Mouse (Mus musculus): ENCODE data around the gene Ugt1a6b.
"Not testable (repeated sequence)": the region's sequence is repeated elsewhere in the genome, so short reads cannot be mapped to it uniquely, and the experiment has no call there.

Gene Ugt1a6b

GRCm38 (mm10) chr1:88103019-88103418 is at the start of gene Ugt1a6b:
Ugt1a6b (plus strand) TSS chr1:88103252.
- peak; percentile 74 for DNase-seq (ENCODE audit: extremely low read depth, low read depth, low spot score)

- DNase-seq (ENCODE audit: extremely low read depth, low read depth, low spot score): no peak
Measured at GRCm38 (mm10) chr1:88055088-88055487, 48.0 kb upstream of the Ugt1a6b start, which contains the start of gene Ugt1a10. Ugt1a10 (plus strand) TSS chr1:88055388.

GRCm38 (mm10) chr1:88066472-88067102 is 36.5 kb upstream of the Ugt1a6b start:
- DNase-seq (ENCODE audit: extremely low read depth, low read depth, low spot score): not testable (repeated sequence)

GRCm38 (mm10) chr1:88070495-88070894 is 32.6 kb upstream of the Ugt1a6b start, which contains the start of gene Ugt1a9:
Ugt1a9 (plus strand) TSS chr1:88070800.
- DNase-seq (ENCODE audit: extremely low read depth, low read depth, low spot score): no peak

GRCm38 (mm10) chr1:88070902-88071301 is 32.1 kb upstream of the Ugt1a6b start:
- DNase-seq (ENCODE audit: extremely low read depth, low read depth, low spot score): no peak

DNA sequence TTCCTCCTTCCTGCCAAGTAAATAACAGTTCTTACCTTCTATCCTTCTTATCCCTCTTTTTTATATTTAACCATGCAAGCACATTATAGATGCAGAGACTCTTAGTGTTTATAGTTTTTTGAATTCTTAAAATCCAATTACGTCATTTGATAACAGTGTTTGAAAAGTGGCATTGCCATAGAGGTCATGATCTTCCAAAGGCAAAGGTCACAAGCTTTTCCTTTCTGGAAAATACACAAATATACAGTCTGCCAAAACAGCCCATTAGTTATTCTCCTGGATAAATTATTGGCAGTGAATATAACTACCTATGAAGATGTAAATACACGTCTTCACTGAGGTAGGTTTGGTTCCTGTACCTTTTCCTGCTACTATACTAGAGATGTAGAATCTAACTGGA is 28.6 kb upstream of the Ugt1a6b start:
- no peak for DNase-seq (ENCODE audit: extremely low read depth, low read depth, low spot score)

DNA sequence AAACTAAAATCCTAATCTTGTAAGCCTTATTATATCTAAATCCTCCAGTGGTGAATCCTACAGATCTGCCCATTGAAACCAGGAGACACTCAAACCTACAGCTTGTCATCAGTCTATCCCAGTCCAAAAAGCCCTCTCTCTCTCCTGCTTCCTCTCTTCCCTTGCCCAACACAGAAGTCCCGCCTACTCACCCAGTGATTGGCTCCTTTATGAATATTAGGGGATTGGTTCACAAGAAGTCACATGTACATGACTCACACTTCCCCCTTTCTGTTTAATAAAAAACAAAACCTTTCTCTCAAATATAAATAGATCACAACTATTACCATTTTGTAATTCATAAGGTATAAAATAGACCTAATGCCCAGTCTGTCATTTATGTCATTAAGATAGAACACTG is 25.9 kb upstream of the Ugt1a6b start:
- no peak for DNase-seq (ENCODE audit: extremely low read depth, low read depth, low spot score)

DNA sequence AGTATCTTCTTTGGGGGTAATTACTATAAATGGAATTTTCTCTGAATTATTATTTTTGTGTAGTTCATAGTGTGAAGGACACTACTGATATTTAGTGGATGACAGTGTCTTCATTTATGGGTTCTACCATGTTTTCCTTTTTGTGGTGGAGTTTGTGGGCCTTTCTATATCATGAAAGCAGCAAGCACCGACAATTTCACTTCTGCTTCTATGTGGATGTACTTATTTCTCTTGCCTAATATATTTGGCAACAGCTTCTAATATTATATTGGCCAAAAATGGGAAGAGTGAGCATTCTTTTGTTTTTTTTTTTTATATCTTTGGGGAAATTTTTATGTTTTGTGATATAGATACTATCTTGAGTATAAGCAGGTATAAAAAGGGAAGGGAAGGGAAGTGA is 21.4 kb upstream of the Ugt1a6b start:
- DNase-seq (ENCODE audit: extremely low read depth, low read depth, low spot score): no peak

GRCm38 (mm10) chr1:88086125-88086524 is 16.9 kb upstream of the Ugt1a6b start:
- no peak for DNase-seq (ENCODE audit: extremely low read depth, low read depth, low spot score)

DNA sequence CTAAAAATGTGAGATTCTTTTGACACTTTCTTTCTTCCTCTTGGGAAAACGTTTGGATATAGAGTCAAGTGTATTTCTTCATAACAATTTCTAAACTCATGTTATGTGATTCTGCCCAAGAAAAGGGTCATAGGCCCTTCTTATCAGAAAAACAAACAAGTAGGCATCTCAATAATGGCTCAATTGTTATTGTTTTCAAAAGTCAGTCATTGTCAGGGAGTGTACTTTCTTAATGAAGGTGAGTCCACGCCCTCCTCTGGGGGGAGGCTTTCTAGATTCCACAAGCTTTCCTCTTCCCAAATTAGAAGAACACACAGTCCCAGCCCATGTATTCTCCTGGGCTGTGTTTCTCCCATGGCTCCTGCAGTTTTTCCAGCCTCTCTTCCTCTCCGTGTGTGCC is 15.5 kb upstream of the Ugt1a6b start, which contains the start of gene Ugt1a8:
Gene Ugt1a8 (plus strand): TSS at position 301 of the 400 bp plus-strand sequence.
- no peak for DNase-seq (ENCODE audit: extremely low read depth, low read depth, low spot score)

GRCm38 (mm10) chr1:88092341-88092740 is 10.7 kb upstream of the Ugt1a6b start:
- no peak for DNase-seq (ENCODE audit: extremely low read depth, low read depth, low spot score)

GRCm38 (mm10) chr1:88094270-88094676 is 8.8 kb upstream of the Ugt1a6b start:
- not testable (repeated sequence) for DNase-seq (ENCODE audit: extremely low read depth, low read depth, low spot score)

- no peak for DNase-seq (ENCODE audit: extremely low read depth, low read depth, low spot score)
Measured at GRCm38 (mm10) chr1:88094941-88095492, 8.0 kb upstream of the Ugt1a6b start, which contains the start of gene Ugt1a7c. Ugt1a7c (plus strand) TSS chr1:88095062.

GRCm38 (mm10) chr1:88098546-88098945 is 4.5 kb upstream of the Ugt1a6b start:
- not testable (repeated sequence) for DNase-seq (ENCODE audit: extremely low read depth, low read depth, low spot score)

DNA sequence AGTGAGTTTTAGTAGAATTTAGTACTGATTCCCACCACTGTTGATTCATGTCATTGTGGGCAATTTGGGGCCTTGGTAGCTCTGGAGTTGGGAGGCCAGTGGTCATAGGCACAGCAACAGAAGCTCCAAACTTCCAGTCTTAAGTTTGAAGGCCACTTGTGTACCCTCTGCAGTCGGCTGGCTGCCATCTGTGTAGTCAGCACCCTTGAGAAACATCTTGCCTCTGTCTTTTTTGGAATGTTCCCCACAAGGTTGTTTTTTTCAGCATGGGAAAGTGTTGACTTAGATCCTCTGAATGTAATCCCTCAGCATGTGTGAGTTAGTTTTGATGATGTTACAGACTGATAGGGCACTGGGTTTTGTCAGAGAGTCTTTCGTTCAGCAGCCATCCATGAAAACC is 3.4 kb upstream of the Ugt1a6b start:
- not testable (repeated sequence) for DNase-seq (ENCODE audit: extremely low read depth, low read depth, low spot score)

DNA sequence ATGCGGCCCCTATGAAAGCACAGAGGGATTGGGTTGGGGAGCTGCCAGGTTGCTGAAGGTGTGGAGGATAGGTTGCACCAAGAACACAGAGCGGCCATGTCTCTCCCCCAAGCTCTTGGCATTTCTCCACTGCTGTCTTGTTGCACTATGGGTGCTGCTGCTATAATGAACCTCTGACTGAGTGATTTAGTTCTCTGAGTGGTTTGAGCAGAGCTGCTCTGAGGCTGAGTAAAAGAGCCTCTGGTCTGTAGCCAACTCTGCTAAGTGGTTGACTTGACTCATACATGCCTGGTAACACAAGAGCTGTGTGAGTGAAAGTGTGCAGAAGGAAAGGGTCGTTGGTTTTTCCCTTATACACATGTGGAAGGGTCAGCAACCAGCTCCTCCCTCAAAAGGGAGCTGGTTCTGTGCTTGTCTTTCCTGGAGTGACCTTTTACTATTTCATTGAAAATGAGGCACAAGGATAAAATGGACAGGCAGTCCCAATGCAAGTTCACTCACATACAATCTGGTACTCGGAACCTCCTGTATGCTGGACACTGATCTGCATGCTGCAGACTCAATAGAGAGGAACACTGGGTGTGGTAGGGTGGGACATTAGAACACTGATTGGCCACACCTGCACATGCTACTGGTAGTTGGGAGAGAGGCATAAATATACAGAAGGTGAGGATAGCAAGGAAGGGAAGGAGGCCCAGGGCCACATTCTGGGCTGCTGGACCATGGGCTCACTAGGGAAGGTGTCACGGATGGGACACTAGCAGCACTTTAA is 831 bp downstream of the Ugt1a6b start:
- DNase-seq (ENCODE audit: extremely low read depth, low read depth, low spot score): not testable (repeated sequence)

DNA sequence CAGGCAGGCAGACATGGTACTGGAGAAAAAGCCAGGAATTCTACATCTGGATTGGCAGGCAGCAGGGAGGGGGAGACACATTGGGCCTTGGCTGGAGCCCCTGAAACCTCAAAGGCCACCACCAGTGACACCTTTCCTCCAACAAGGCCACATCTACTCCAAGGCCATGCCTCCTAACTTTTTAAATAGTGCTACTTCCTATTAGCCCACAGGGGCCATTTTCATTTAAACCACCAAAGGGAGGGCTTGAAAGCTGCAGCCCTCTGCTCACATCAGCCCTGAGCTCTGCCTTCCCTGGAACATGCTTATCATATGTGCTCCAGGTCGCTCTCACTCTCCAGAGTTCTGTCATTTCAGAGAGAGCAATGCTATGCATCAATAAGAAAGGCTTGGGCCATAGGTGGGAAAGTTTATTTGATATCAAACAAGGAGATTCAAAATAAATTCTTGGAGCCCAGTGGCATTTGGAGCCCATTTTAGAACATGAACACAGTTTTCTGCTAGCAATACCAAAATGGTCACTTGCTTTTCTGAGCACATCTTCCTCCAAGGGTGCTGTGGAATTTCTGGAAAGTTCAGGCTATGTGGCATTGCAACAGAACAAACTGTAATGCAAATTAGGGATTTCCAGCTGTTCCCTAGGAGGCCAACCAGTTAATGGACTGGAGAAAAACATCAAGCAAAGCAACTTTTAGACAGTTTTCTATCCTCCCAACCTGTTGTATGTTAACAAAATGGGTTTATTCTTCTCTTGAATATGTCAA is 1.8 kb downstream of the Ugt1a6b start:
- DNase-seq (ENCODE audit: extremely low read depth, low read depth, low spot score): no peak

GRCm38 (mm10) chr1:88105656-88106055 is 2.6 kb downstream of the Ugt1a6b start:
- no peak for DNase-seq (ENCODE audit: extremely low read depth, low read depth, low spot score)

GRCm38 (mm10) chr1:88109027-88109557 is 6.0 kb downstream of the Ugt1a6b start:
- not testable (repeated sequence) for DNase-seq (ENCODE audit: extremely low read depth, low read depth, low spot score)

DNA sequence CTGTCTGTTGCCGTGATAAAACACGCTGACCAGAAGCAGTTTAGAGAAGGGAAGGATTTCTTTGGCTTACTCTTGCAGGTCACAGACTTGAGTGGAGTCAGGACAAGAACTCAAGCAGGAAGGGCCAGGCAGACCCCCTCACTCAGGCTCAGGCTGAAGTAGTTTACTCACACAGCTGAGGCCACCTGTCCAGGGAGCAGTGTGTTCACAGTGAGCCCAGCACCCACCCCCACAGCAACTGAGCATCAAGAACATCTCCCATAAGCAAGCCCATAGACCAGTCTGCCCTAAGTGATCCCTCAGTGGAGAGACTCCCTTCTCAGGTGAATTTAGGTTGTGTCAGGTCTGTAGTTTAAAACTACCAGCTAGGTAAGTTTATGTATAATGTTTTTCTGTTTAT is 6.6 kb downstream of the Ugt1a6b start:
- DNase-seq (ENCODE audit: extremely low read depth, low read depth, low spot score): not testable (repeated sequence)

DNA sequence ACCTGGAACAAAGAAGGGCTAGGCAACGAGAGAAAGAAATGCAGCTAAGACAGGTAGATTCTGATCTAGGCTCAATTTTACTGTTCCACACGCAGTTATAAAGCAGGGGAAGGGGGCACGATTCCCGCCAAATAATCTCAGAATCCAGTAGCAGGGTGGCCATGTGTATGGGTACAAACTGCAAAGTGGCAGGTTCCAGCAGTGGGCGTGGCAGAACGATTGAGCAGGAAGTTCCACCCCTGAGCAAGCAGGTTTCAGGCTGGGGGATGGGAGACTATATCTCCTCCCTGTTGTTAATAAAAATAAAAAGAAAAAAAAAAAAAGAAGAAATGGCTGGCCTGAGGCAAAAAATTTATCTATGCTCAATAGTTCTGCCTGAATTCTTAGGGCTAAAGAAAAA is 9.7 kb downstream of the Ugt1a6b start:
- DNase-seq (ENCODE audit: extremely low read depth, low read depth, low spot score): not testable (repeated sequence)

Data from fat pad, adult 2 months (tissue).